Mouse (Mus musculus) small intestine, adult 2 months (tissue): Measurements from ENCODE around the gene Ptprm. TPM values are rescaled to one million over a fixed set of nuclear protein-coding genes. Genes with fewer than 3 reads are reported as not detected.

Source experiments
- H3K27ac ChIP-seq: fragments of 200-500 bp; 2 replicates; pipeline ENCODE4 v1.5.1; 2012; ENCODE audit warnings: low read depth, low read length, control low read depth, inconsistent platforms; ENCODE audit not compliant: insufficient read depth
- H3K27me3 ChIP-seq: fragments of 200-500 bp; 2 replicates; pipeline ENCODE4 v1.6.1; 2012; ENCODE audit warnings: mild to moderate bottlenecking, moderate library complexity, low read length, inconsistent platforms; ENCODE audit not compliant: control insufficient read depth, insufficient read depth
- H3K36me3 ChIP-seq: fragments of 200-500 bp; 2 replicates; pipeline ENCODE4 v1.6.1; 2012; ENCODE audit warnings: mild to moderate bottlenecking, low read length, control low read depth, inconsistent platforms; ENCODE audit not compliant: control insufficient read depth, insufficient read depth
- H3K4me1 ChIP-seq: fragments of 200-500 bp; 2 replicates; pipeline ENCODE4 v1.6.1; 2012; ENCODE audit warnings: low read length, inconsistent platforms, mixed read lengths; ENCODE audit not compliant: control insufficient read depth, insufficient read depth, insufficient read length
- H3K4me3 ChIP-seq: fragments of 200-500 bp; 2 replicates; pipeline ENCODE4 v1.5.1; 2012; ENCODE audit warnings: low read depth, mild to moderate bottlenecking, control low read depth, inconsistent platforms, low read length, moderate library complexity
- CTCF ChIP-seq: fragments of 200-500 bp; IDR thresholded peaks from 2 replicates; pipeline ENCODE4 v1.5.1; 2012; ENCODE audit warnings: low read depth, mild to moderate bottlenecking, control low read depth, inconsistent platforms, low read length, moderate library complexity, mixed read lengths; ENCODE audit not compliant: insufficient replicate concordance, insufficient read length; ENCODE audit errors: extremely low read depth
- POLR2A ChIP-seq: fragments of 200-500 bp; IDR thresholded peaks from 2 replicates; pipeline ENCODE4 v1.6.1; 2012; ENCODE audit warnings: low read depth, mild to moderate bottlenecking, control low read depth, inconsistent platforms, low read length, moderate library complexity
- WGBS: fragments of 180-500 bp; shearing (Covaris S2); methylation state at CpG from one replicate; pipeline ENCODE4 v1.1.7; 2018; 5-methylcytosine and 5-hydroxymethylcytosine counted together
- polyA plus RNA-seq: library from polyadenylated mRNA; depleted of rRNA; stranded (reverse); fragments of >200 nt; gene quantifications from 2 replicates; pipeline ENCODE4 v1.2.3, GENCODE M21; 2012

Ptprm gene
- polyA plus RNA-seq, 1 experiment, result 3.8 TPM

DNA sequence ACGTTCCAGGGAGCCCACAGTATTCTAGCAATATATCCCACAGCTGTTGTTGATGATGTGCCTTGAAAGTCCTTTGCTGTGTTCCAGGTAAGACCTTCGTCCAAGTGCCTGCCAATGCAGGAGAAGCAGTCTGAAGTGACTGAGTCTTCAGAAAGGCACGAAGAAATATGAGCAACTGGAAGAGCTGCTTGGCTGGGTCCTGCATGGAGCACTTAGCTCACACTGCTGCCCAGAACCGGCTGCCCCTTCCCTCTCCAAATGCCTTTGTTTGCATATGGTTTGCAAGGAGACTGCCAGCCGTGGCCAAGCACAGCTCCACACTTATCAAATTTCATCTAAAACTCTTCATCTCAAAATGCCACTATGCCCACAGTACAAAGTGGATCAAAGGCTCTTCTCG, 337.8 kb downstream of the Ptprm start:
- Histone ChIP-seq H3K4me3 (no peak overlapping the region), H3K4me1 (no peaks in the 10 kb centered on the region), H3K27ac (no peak overlapping the region), H3K36me3 (no peaks in the 10 kb centered on the region), H3K27me3 (no peaks in the 10 kb centered on the region)
- whole genome bisulfite sequencing, result 75% methylated on average over 6 of the region's 6 CpGs
- TF ChIP-seq POLR2A, result no peak
- no peak for TF ChIP-seq CTCF

DNA sequence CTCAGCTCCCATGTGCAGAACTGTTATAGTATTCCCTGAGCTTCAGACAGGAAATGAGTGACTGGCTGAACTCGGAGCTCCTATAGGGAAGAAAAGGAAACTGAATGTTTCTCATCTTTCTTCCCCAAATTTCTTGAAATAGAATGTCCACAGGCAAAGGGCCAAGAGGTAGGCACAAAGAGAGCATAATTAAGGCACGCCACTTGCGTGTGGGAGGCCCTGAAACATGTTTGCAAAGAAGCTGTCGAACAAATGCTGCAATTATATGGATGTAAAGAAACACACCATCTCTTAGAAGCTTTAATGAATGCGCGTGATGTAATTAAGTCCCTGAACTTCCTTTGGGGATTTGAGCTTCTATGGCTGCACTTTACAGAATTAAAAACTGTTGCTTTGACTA, 341.0 kb downstream of the Ptprm start:
- Histone ChIP-seq H3K4me1 (no peaks in the 10 kb centered on the region), H3K4me3 (no peak overlapping the region), H3K27me3 (no peaks in the 10 kb centered on the region), H3K27ac (no peak overlapping the region), H3K36me3 (no peaks in the 10 kb centered on the region)
- no peak for TF ChIP-seq CTCF
- no peak for TF ChIP-seq POLR2A
- WGBS, result 89% methylated on average over 6 of the region's 6 CpGs

DNA sequence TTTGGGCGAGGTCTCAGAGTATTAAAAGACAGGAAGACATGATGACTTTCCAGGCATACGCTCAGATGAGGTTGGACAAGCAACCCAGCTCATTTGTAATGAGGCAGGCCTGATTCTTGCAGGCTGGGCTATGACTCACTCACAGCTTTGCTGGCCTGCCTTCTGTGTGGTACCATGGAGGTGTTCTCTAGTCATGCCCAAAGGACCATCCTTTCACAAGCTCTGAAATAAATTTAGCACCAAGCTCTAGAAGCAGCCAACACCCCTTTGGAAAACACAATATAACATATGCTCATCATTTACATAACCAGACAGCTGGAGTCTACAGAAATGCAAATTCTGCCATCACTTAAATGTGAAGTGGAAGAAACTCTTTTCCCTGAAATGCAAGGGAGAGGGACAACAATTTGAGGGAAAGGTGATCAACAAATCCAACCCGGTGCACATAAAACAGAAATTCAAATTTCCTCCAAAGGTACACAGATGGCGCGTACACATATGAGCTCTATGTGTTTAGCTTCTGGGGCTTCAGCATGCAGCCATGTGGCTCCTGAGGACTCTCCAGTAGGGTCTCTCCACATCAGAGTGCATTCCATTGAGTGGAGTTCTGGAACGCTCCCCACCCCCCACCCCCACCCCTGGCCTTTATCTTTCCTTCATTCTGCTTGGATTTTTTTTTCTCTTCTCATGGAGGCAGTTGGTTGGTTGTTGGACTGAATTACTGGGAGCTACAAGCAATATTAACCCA, 342.2 kb downstream of the Ptprm start:
- 90% methylated on average over 6 of the region's 6 CpGs for WGBS
- no peaks in the 10 kb centered on the region for H3K36me3 ChIP-seq
- no peak overlapping the region for H3K27ac ChIP-seq
- H3K4me1 ChIP-seq, result no peaks in the 10 kb centered on the region
- TF ChIP-seq CTCF (no peak), POLR2A (no peak)
- H3K4me3 ChIP-seq, result no peak overlapping the region
- H3K27me3 ChIP-seq, result no peaks in the 10 kb centered on the region

DNA sequence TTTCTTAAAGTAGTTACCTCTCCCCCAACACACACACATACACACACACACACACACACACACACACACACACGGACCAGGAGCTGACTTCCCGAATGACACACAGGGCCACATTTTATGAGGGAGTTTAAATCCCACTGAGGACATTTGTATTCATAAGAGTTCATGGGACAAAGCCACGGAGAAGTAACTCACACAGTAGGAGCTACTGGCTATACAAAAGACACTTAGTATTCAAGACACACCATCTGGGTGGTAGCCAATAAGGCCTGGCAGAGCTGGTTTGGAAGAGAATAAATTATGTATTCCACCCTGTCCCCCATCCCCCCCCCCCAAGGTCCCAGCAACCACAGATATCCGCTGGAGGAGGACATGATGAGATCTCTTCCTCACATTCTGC, 344.1 kb downstream of the Ptprm start:
- no peaks in the 10 kb centered on the region for H3K36me3 ChIP-seq
- no peaks in the 10 kb centered on the region for H3K27me3 ChIP-seq
- no peak overlapping the region for H3K4me3 ChIP-seq
- no peak overlapping the region for H3K27ac ChIP-seq
- H3K4me1 ChIP-seq, result no peaks in the 10 kb centered on the region
- TF ChIP-seq CTCF (no peak), POLR2A (no peak)
- WGBS, result 84% methylated on average over 4 of the region's 4 CpGs

DNA sequence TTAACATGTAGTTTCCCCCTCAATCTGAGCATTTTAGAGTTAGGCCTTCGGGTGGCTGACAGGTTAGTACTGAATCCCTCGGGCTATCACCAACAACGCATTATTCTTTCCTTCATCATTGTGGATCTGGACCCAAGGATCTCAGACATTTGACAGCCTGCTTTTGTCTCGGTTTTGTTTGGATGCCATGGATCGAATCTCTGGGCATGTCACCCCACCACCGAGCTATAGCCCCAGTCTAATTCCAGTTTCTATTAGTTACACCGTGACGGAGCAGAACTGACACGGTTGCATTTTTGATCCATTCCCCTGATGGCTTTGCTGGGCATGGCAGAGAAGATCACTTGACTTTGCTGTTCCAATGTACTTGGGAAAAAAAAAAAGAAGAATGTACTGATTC, 346.1 kb downstream of the Ptprm start:
- Histone ChIP-seq H3K27me3 (no peaks in the 10 kb centered on the region), H3K4me3 (no peak overlapping the region), H3K36me3 (no peaks in the 10 kb centered on the region), H3K27ac (no peak overlapping the region), H3K4me1 (no peaks in the 10 kb centered on the region)
- no peak for TF ChIP-seq CTCF
- no peak for TF ChIP-seq POLR2A
- 94% methylated on average over 9 of the region's 9 CpGs for WGBS

DNA sequence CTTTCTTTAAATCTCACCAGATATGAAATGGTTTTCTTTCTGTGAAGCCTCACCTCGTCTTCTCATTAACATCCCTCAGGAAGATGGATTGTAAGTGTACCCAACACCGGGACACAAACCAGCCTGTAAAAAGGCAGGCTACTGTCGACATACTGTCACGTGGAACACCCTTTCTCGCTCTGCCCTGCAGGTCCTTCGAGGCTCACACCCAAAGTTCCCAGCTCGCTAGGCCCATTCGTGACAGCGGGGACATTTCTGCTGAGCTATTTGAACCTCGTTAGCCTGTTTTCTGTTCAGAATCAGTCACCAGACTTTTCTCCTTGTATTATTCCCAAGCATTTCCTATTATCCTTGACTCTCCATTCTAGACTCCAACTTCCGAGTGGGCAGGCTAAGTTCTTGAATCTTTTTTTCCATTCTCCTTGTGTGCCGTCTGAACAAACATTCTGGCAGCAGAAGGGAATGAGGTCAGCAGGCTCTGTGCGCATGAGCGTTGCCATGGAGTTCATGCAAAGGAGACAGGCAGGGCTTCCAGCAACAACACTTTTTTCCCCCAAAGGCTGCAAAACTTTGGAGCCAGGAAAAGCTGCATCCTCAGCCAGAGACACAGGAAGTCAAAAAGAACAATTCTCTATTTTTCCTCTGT, 347.4 kb downstream of the Ptprm start:
- Histone ChIP-seq H3K4me3 (no peak overlapping the region), H3K27me3 (no peaks in the 10 kb centered on the region), H3K27ac (no peak overlapping the region), H3K36me3 (no peaks in the 10 kb centered on the region), H3K4me1 (no peaks in the 10 kb centered on the region)
- TF ChIP-seq CTCF (no peak), POLR2A (no peak)
- WGBS, result 73% methylated on average over 14 of the region's 14 CpGs

DNA sequence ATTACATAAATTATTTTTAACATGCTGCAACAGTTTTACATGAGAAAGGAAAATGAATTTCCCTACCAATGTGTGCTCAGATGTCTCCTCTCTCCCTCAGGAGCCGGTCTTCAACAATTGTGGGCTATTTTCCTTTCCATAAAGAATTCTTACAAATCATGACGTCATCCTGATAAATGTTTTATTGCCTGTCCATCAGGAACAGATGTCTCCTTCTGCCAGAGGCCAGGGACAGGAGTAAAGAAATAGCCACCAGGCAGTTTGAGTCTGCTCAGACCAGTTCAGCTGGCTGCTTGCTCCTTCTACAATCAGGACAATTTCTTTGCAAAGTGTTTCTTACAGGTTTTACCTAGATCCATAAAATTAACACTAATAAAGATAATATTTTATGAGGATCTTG, 357.4 kb downstream of the Ptprm start:
- 42% methylated on average over 2 of the region's 2 CpGs for WGBS

More for the DNA sequence above, 357.4 kb downstream of the Ptprm start:
- Histone ChIP-seq H3K4me1 (no peaks in the 10 kb centered on the region), H3K27me3 (no peaks in the 10 kb centered on the region), H3K27ac (no peak overlapping the region), H3K4me3 (no peak overlapping the region), H3K36me3 (no peaks in the 10 kb centered on the region)
- no peak for TF ChIP-seq POLR2A
- TF ChIP-seq CTCF, result no peak
